Mouse (Mus musculus): Measurements from ENCODE around the gene Mapk6.

DNA sequence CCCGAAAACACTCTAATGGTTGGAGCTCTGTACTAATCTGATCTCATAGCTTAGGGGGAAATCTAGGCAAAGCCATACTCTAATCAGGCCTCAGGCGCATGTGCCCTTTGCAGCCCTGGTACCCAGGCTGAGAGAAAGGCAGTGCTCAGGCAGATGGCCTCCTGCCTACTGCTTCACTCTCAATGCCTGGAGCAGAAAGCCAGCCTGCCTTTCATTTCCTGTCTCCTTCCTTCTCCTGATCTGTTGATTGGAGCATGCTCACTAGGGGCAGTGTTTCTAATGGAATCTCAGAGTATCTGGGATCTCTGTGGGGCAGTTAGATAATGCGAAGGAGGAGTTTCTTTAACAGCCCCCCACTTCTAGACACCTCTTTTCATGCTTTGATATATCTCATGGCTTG, 90.4 kb downstream of the Mapk6 start:
- TF ChIP-seq POLR2AphosphoS5 (IDR thresholded peaks at IDR 0.05; ENCODE audit: insufficient replicate concordance, low read depth, low read length) (no peak), TAL1 (conservative IDR thresholded peaks at IDR 0.05; ENCODE audit: low read depth, low read length) (no peak), CTCF (IDR thresholded peaks at IDR 0.05; ENCODE audit: low read depth, low read length) (no peak)

All from G1E (cell line).